Mouse (Mus musculus) ES-Bruce4 (cell line): ENCODE results near the gene Synrg. TPM values are rescaled to one million over a fixed set of nuclear protein-coding genes. Genes with fewer than 3 reads are reported as not detected.
A peak's percentile ranks its signal among the peaks of the same experiment; 100 is the strongest.

Experiments
- H3K27ac ChIP-seq: 2 replicates; pipeline ENCODE4 v1.5.1; 2012; ENCODE audit warnings: low read length, inconsistent platforms; ENCODE audit not compliant: insufficient read depth
- H3K27me3 ChIP-seq: 2 replicates; pipeline ENCODE4 v1.6.1; 2012; ENCODE audit warnings: mild to moderate bottlenecking, low read length, inconsistent platforms; ENCODE audit not compliant: control insufficient read depth, poor library complexity, insufficient read depth, severe bottlenecking
- H3K36me3 ChIP-seq: 2 replicates; pipeline ENCODE4 v1.6.1; 2012; ENCODE audit warnings: inconsistent platforms, mild to moderate bottlenecking, low read length, moderate library complexity; ENCODE audit not compliant: control insufficient read depth, poor library complexity, insufficient read depth, severe bottlenecking
- H3K4me1 ChIP-seq: one replicate; pipeline ENCODE4 v1.8.1; 2011; ENCODE audit warnings: low read length; ENCODE audit not compliant: control insufficient read depth, insufficient read depth
- H3K4me3 ChIP-seq: 2 replicates; pipeline ENCODE4 v1.5.1; 2011; ENCODE audit warnings: low read depth, mild to moderate bottlenecking, low read length
- H3K9ac ChIP-seq: 2 replicates; pipeline ENCODE4 v1.6.1; 2012; ENCODE audit warnings: low read depth, mild to moderate bottlenecking, inconsistent platforms; ENCODE audit not compliant: poor library complexity, severe bottlenecking
- H3K9me3 ChIP-seq: replicated peaks from 2 replicates; pipeline ENCODE4 v1.6.1; 2012; ENCODE audit warnings: mild to moderate bottlenecking, low read length, inconsistent platforms; ENCODE audit not compliant: control insufficient read depth, poor library complexity, insufficient read depth, severe bottlenecking
- CTCF ChIP-seq: IDR thresholded peaks from one replicate; pipeline ENCODE4 v1.8.1; 2011; ENCODE audit warnings: low read depth, low read length
- EP300 ChIP-seq: IDR thresholded peaks from 2 replicates; pipeline ENCODE4 v1.6.1; 2011; ENCODE audit warnings: low read depth, low read length; ENCODE audit not compliant: insufficient read depth
- POLR2A ChIP-seq: IDR thresholded peaks from one replicate; pipeline ENCODE4 v1.8.1; 2011; ENCODE audit warnings: low read length; ENCODE audit not compliant: insufficient read depth
- polyA plus RNA-seq: library from polyadenylated mRNA; stranded (reverse); fragments of >200 nt; gene quantifications from 2 replicates; pipeline ENCODE4 v1.2.4, GENCODE M21; 2011; ENCODE audit warnings: low read depth; ENCODE audit not compliant: missing spikeins, insufficient read depth, insufficient read length

The Synrg gene
- polyA plus RNA-seq, 1 experiment = 16.4 TPM

GRCm38 (mm10) chr11:84016810-84017508 lies 52.7 kb downstream of the Synrg start:
- Histone ChIP-seq H3K27me3 (no peaks in the 10 kb centered on the region), H3K4me3 (no peak overlapping the region), H3K9me3 (no peaks in the 10 kb centered on the region)

GRCm38 (mm10) chr11:84027231-84027630 lies 63.0 kb downstream of the Synrg start:
- Histone ChIP-seq H3K27me3 (no peaks in the 10 kb centered on the region), H3K4me3 (no peak overlapping the region), H3K9me3 (no peaks in the 10 kb centered on the region), H3K36me3 (no peaks in the 10 kb centered on the region; the same call in 1 of the 2 replicates), H3K4me1 (no peaks in the 10 kb centered on the region), H3K27ac (no peak overlapping the region), H3K9ac (no peak overlapping the region)
- TF ChIP-seq CTCF = no peak
- TF ChIP-seq POLR2A = no peak
- TF ChIP-seq EP300 = no peak

More at GRCm38 (mm10) chr11:84016810-84017508, 52.7 kb downstream of the Synrg start:
- Histone ChIP-seq H3K27ac (no peak overlapping the region), H3K36me3 (no peaks in the 10 kb centered on the region), H3K9ac (no peak overlapping the region), H3K4me1 (no peaks in the 10 kb centered on the region)
- no peak for TF ChIP-seq POLR2A
- no peak for TF ChIP-seq EP300
- no peak for TF ChIP-seq CTCF

- Histone ChIP-seq H3K27ac (no peak overlapping the region), H3K9me3 (no peaks in the 10 kb centered on the region), H3K4me3 (no peak overlapping the region), H3K4me1 (no peaks in the 10 kb centered on the region), H3K27me3 (no peaks in the 10 kb centered on the region), H3K36me3 (no peaks in the 10 kb centered on the region; the same call in 1 of the 2 replicates), H3K9ac (no peak overlapping the region)
- no peak for TF ChIP-seq EP300
- TF ChIP-seq CTCF = no peak
- TF ChIP-seq POLR2A = no peak
Measured at GRCm38 (mm10) chr11:84028271-84029028, 64.2 kb downstream of the Synrg start.

GRCm38 (mm10) chr11:84031971-84032370 lies 67.7 kb downstream of the Synrg start:
- Histone ChIP-seq H3K27ac (no peak overlapping the region), H3K36me3 (no peaks in the 10 kb centered on the region)

GRCm38 (mm10) chr11:84032559-84032958 lies 68.3 kb downstream of the Synrg start:
- Histone ChIP-seq H3K27me3 (no peaks in the 10 kb centered on the region), H3K9ac (no peak overlapping the region), H3K9me3 (no peaks in the 10 kb centered on the region), H3K36me3 (no peaks in the 10 kb centered on the region), H3K4me1 (no peaks in the 10 kb centered on the region), H3K27ac (no peak overlapping the region), H3K4me3 (no peak overlapping the region)
- TF ChIP-seq CTCF = no peak
- no peak for TF ChIP-seq EP300
- TF ChIP-seq POLR2A = no peak

More at GRCm38 (mm10) chr11:84031971-84032370, 67.7 kb downstream of the Synrg start:
- H3K4me3 ChIP-seq = no peak overlapping the region
- H3K27me3 ChIP-seq = no peaks in the 10 kb centered on the region
- H3K9me3 ChIP-seq = no peaks in the 10 kb centered on the region
- H3K4me1 ChIP-seq = no peaks in the 10 kb centered on the region
- H3K9ac ChIP-seq = no peak overlapping the region
- TF ChIP-seq EP300 (no peak), POLR2A (no peak), CTCF (peak; percentile 60)

GRCm38 (mm10) chr11:84033671-84034070 lies 69.4 kb downstream of the Synrg start:
- no peak overlapping the region for H3K9ac ChIP-seq

More at GRCm38 (mm10) chr11:84033671-84034070, 69.4 kb downstream of the Synrg start:
- Histone ChIP-seq H3K4me3 (no peak overlapping the region), H3K9me3 (no peaks in the 10 kb centered on the region), H3K27me3 (no peaks in the 10 kb centered on the region), H3K27ac (no peak overlapping the region), H3K4me1 (no peaks in the 10 kb centered on the region), H3K36me3 (no peaks in the 10 kb centered on the region)
- TF ChIP-seq EP300 (no peak), CTCF (no peak), POLR2A (no peak)
